Mouse (Mus musculus): ENCODE results near the gene Rxra.

Rxra gene

DNA sequence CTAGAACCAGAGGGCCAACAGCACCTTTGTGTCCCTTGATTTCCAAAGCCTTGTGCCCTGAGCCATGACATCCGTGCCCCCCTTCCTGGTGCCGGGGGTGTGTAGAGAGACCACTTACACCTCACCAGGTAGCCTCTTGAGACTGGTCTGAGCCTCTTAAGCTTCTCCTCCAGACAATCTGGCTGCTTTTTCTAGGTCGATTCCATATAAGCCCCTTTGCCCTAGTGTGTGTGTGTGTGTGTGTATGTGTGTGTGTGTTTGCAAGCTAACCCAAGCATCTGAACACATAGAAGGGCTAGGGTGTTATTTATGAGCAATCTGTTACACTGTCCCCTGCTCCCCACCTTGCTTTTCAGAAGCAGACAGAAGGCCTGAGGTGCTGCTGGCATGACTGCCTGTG lies 62.2 kb downstream of the Rxra start:
- DNase-seq (ENCODE audit: low spot score in 2 of 2), result no peak

DNA sequence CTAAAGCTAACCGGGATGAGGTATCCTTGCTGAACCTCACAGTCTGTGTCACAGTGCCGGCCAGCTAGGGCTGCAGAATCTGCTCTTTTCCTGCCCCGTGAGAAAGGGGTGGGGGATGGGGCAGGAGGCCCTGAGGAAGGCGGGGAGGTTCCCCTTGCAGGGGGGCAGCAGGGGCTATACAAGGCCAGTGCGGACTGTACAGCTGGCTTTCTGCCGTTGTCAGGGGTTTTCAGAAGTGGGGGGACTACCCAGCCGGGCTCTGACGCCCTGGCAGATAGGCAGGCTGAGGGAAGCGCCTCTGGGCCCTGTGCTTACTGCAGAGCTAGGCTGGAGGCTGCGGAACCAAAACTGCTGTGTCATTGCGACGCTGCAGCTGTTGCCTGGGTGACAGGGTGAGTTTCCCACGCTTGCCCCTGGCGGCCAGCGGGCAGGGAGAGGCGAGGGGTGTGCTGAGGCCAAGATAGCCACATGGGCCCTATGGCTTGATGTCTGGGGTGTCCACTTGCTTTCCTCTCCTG lies 63.9 kb downstream of the Rxra start:
- peak; percentile 53 to 66 for DNase-seq (ENCODE audit: low spot score in 2 of 2)

DNA sequence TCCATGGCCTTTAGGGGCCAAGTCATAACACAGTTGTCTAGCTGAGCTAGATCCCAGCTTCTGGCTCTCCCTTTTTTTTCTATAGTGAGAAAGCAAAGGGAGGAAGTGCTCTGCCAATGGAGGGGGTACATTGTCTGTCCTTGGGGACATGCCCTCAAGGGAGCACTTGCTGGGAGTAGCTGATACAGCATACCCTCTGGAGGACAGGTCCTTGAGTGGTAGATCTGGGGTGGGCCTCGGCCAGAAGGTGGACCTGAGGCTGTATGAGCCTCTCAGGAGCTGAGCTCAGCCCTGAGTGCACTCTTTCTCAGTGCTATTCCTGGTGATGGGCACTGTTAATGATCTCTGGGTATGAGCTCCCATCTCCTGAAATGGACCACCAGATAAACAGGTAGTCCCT lies 66.9 kb downstream of the Rxra start:
- DNase-seq (ENCODE audit: low spot score in 2 of 2), result no peak

DNA sequence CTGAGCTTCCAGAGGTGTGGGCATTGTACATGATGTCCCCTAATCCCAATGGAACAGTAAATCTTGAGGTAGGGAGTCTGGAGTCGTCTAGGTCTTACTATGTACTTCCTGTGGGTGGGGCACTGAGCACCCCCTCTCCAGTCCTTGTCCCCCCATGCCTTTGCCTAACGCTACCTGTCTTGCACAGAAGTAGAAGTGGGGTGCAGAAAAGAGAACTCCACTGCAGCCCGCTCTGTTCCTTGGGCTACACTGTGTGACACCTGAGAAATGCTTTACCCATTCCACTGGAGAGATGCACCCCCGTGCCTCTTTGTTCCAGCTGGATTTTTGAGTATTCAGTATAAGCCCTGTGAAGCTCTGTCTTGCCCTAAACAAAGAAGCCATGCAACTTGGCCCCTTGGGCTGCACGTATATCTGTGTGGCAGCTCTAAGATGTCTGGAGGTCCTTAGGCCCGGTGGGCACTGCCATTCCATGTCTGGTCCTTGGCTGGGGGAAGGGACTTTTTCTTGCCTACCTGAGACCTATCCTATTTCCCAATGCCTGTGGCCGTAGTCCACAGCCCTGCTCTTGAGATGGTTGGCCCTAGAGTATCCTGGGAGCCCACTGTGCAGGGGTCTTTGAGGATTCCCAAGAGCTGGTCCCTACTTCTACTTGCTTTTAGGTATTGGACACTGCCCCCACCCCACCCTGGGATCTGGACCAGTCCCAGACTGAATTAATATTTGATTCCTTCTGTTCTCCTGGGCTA lies 67.8 kb downstream of the Rxra start:
- DNase-seq (ENCODE audit: low spot score in 2 of 2), result no peak

DNA sequence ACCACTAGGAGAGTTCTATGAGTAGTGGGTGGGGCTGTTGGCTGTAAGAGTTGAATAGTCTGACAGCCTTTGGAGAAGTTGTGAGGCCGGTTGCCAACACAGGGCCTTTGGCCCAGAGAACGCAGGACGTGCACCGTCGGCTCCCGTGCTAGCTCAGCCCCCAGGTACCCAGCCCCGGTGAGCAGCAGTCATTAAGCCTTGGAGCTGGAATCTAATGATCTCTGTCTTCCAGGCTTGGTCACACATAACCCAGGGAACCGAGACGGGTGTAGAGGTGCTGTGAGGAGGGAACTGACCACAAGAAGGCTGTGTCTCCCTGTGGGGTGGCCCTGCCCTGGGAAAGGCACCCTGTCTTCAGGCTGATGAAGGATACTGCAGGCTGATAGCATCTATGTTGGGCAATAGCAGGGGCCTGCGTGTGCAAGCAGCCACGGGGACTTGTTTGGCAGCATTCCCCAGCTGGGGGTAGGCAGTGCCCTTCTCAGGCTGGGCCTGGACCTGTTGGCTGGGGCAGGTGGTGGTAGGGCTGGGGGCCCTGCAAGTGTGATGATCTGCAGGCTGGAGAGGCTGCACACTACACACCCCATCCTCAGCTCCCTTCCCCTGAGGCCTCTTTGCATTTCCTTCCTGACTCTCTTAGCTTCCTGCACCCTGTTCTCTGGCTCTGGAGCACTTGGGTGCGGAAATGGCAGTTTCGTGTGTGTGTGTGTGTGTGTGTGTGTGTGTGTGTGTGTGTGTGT lies 68.5 kb downstream of the Rxra start:
- peak; percentile 35 to 49 for DNase-seq (ENCODE audit: low spot score in 2 of 2)

DNA sequence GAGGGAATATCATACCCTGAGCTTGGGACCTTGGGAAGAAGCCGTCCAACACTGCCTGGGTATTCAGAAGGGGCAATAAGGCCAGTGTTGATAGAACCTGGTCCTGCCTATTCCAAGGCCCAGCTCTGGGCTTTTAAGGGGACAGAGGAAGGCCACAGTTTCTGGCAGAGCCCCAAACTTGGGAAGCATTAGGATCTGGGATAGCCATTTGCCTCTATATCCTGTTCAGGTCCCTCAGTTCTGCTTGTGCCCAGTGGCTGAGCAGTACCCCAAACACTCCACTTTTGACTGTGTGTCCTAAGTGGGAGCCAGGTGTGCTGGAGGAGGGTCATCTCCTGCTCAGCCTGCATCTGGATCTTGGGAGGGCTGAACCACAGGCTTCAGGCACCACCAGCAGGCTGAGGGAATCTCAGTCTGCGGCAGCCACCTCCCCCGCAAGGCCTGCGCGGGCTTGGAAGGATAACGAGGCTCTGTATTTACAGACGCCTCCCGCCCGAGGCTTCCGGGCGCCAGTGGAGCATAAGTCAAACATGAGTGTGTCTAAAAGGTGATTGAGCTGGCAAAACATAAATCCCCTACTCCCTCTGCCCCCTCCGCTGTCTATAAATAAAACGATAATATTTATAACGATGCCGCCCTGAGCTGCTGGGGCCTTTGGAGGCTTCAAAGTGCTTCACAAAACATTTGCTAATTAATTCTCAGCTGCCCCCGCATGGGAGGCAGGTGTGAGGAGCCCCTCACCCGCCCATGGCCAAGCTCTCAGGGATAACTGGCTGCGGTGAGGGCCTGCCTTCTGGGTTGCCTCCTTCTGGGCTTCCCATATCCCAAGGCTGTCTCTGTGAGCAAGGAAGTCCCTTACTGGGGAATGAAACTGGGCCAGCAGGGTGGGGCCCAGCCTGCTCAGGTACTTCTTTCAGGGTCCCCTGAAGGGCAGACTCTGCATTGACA lies 69.7 kb downstream of the Rxra start:
- no peak for DNase-seq (ENCODE audit: low spot score in 2 of 2)

DNA sequence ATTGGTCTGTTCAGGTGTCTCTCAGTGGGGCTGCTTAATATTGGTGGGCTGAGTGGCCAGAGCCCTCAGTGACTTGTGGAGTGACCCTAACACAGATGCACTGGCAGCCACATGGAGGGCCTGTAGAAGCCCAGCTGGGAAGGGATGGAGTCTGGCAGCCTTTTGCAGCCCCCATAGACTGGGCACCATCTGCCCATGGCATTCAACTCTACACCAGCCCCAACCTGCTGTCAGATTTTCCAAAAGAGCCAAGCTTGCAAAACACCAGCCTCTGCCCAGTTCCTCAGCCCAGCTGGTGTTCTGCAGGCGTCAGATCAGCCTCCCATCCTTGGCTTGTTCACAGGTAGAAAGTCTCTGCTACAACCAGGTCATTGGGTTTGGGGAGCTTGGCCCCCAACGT lies 70.6 kb downstream of the Rxra start:
- DNase-seq (ENCODE audit: low spot score in 2 of 2), result no peak

DNA sequence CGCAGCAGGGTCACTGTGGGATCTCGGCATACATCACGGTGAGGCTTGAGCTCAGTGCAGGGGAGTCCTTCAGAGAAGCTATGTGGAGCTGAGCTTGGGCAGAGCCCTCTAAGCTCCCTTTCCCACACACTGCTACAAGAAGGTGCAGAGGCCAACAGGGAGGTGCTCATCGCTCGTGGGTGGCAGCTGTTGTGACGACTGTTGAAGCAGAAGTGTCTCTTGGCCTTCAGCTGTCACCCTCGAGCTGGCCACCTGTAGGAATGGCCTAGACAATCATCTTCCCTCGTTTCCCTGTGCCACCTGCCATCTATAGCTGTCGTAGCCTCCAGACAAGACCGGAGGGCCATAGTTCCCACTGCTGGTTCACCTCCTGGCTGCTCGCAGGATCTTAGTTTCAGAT lies 72.7 kb downstream of the Rxra start:
- DNase-seq (ENCODE audit: low spot score in 2 of 2), result no peak

DNA sequence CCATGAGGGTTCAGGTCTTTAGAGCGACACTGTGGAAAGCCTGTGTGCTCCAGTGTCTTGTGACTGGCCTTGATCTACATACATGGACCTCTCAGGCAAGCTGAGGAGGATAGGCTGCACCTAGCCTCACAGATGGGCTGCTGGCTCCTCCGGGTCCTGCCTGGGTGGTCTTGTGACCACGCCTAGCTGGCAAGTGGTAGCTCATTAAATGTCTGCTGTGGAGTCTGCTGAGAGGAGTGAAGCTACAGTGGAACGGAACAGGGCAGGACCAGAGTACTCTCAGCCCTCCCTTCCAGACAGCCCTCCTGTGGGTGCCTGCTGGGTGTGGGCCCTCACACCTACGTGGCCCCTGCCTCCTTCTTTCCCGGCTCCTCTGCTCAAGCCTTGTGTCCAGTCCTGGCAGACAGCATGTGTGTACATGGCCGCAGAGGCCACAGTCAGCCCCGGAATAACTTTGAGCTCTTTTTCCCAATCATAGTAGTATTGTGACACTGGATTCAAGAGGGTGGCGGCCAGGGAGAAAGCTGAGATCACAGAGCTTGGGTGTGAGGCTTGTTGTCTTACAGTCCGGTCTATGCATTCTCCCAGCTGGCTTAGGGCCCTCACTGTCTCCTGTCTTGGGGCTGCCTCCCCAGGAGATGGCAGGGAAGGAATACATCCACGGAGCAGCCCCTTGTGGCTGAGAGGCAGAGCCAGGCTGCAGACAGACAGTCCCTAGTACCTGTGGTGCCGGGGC lies 74.3 kb downstream of the Rxra start:
- DNase-seq (ENCODE audit: low spot score in 2 of 2), result no peak

DNA sequence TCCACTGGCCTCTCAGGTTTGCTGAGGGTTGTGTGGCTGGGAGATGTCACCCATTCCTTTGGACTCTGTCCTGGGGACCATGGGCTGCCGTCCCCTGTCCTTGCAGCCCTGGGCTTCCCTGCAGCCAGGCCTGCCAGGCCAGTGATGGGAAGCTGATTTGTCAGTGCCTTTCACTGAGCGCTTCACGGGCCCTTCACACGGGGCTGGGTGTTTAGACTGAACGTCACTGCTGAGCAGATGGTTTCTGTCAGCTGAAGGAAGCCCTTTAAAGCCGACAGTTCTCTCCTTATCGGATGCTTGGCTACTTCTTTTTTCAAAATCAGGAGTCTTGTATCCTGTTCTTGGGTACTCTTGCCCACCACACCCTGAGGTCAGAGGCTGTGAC lies 74.9 kb downstream of the Rxra start:
- no peak for DNase-seq (ENCODE audit: low spot score in 2 of 2)

DNA sequence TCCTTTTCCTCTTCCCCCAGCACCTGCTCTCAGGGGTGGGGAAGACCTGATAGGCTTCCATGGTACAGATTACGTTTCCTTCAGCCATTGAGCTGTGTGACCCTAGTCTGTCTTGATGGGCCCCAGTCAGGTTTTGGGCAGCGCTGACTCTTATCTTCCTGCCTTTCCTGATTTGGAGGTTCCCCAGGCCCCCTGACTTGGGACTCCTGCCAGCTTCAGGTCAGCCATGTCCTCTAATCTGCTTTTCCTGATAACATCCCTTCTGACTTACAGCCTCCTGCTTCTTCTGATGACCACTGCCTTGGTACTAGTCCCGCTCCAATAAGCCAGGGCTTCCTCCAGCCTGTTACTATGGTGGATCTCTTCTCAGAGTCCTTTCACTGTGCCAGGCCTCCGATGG lies 75.6 kb downstream of the Rxra start:
- DNase-seq (ENCODE audit: low spot score in 2 of 2), result no peak

DNA sequence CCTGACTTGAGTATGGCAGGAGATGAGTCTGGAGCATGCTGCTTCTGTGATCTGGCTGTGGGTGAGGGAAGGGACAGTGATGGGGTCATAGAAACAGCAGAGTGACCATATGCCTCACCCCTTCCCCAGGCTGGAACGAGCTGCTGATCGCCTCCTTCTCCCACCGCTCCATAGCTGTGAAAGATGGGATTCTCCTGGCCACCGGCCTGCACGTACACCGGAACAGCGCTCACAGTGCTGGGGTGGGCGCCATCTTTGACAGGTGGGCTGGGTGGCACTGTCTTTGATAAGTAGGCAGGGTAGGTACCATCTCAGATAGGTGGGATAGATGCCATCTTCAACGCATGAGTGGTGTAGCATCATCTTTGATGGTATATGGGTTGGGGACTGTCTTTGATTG lies 77.9 kb downstream of the Rxra start:
- no peak for DNase-seq (ENCODE audit: low spot score in 2 of 2)

DNA sequence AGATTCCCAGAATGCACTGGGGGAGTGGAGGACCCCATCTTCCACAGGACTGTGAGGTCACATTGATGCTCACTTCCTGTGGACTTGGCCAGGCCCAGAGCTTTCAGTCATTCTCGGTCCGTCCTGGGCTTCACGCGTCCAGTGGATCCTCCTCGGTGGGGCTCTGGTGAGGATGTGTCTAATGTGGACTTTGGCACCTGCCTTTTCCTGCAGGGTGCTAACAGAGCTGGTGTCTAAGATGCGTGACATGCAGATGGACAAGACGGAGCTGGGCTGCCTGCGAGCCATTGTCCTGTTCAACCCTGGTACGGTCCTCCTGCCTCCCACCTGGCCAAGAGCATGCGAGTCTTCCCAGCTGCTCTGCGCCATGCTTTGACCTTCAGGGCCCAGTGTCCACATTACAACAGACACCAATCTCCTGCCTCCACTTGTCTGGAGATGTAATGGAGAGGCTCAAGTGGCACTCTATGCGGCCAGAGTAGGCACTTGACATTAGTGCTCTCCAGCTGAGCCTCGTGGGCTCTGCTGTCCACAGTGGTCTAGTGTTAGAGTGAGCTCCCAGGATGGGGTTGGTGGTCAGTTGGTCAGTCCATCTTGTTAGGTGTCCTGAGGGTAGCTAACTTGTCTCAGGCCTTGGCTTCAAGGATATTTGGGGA lies 79.9 kb downstream of the Rxra start:
- no peak for DNase-seq (ENCODE audit: low spot score in 2 of 2)

DNA sequence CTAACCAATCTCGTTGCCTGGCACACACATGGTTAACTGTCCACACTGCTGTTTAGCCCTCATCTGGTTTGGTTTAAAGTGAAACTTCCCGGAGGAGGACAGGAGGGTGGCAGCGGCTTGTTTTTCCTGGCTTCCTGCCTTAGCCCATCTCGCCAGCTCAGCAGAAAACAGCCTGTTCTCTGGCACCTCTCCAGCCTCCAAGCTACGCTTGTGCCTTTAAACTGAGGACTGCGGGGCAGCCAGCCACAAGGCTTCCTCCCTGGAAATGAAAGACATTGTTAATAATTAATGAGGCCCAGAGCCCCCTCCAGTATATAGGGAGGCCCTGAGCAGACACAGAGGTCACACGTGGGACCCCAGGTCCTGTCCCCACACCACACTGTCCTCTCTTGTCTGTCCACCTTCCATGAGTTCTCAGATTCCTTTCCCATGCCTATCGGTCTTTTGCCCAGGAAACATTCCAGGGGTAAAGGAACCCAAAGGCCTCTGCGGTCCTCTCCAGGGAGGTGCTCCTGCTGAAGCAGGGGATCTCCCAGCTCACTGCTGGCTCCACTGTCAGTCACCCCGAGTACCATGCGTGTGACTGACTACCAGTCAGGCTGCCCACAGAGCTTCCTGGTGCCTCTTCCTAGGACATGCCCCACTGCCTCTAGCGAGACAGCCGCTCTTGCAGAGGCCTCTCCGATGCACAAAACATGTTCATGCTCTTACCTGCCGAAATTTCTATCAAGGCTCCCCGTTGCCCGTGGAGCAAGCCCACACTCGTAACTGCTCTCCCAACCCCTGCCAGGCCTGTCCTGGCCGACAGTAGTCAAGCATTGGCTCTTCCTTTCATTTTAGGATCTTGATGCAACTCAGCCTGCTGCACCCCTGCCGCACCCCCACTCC lies 82.4 kb downstream of the Rxra start:
- DNase-seq (ENCODE audit: low spot score in 2 of 2), result no peak

DNA sequence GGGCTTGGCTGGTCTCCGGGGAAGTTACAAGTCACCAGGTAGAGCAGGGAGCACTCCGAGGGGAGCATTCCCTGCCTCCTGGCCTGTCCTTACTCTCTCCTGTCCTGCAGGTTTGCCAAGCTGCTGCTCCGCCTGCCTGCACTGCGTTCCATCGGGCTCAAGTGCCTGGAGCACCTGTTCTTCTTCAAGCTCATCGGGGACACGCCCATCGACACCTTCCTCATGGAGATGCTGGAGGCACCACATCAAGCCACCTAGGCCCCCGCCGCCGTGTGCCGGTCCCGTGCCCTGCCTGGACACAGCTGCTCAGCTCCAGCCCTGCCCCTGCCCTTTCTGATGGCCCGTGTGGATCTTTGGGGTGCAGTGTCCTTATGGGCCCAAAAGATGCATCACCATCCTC lies 83.2 kb downstream of the Rxra start:
- DNase-seq (ENCODE audit: low spot score in 2 of 2), result no peak

DNA sequence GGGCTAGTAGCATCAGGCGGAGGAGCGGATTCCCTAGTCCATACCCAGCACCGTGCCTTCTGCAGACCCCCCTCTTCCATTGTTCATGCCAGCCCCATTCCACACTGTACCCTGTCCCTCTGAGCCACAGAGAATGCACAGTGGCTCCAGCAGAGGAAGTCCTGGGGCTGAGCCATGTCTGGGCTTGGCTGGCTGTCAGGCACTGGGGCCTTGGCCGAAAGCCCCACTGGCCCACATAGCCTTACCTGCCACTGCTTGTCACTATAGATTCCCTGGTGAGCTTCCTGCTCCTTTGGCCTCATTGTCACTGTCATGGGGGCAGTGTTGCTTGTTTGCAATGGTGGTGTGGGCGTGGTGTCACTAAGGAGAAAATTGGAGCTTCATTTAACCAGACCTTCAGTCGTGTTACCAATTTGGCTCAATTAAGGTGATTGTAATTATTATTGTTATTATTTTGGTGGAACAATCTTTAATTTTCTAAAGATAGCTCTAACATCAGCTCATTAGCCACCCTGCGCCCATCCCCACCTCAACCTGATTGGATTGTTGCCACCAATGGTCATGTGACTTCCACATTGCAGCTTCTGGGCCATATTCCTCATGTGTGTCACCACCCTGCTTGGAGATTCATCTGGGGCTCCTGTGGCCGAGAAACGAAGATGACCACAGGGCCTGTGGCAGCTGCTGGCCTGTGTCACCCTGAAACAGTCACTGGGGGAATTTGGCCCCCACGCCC lies 85.2 kb downstream of the Rxra start:
- no peak for DNase-seq (ENCODE audit: low spot score in 2 of 2)

DNA sequence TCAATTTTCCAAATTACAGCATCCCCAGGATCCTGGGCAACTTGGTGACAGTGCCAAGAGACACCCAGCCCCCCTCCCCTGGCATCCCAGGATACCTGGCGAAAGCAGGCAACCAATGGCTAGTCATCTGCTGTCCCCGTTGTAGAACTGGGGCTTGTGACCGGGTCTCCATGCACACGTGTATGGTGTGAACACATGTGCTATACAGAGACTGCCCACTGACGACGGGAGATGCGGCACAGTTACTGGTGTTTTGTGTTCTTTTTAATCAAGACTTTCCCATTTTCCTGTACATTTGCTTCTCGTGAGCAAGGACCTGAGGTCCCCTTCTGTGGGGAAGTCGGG lies 85.7 kb downstream of the Rxra start:
- DNase-seq (ENCODE audit: low spot score in 2 of 2), result no peak

DNA sequence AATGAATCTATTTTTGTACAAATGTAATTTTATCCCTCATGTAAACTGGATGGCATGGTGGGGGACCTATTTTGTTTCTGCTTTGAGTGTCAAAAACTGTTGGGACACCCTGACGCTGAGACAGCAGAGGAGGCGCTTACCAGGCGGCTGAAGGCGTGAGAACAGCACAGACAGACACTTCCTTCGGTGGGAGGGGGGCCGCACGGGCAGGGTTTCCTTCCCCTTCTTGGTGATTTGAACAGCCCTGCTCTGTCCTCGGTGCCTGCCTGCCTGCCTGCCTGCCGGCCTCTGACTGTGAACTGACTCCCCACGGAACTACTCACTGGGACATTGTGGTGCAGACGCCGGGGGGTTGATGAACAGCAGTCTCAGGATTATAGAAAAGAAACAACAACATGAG lies 86.3 kb downstream of the Rxra start:
- DNase-seq (ENCODE audit: low spot score in 2 of 2), result no peak
